Mouse (Mus musculus): Measurements from ENCODE around the gene Ap3b2.
A peak's percentile ranks its signal among the peaks of the same experiment; 100 is the strongest.

Ap3b2 gene

DNA sequence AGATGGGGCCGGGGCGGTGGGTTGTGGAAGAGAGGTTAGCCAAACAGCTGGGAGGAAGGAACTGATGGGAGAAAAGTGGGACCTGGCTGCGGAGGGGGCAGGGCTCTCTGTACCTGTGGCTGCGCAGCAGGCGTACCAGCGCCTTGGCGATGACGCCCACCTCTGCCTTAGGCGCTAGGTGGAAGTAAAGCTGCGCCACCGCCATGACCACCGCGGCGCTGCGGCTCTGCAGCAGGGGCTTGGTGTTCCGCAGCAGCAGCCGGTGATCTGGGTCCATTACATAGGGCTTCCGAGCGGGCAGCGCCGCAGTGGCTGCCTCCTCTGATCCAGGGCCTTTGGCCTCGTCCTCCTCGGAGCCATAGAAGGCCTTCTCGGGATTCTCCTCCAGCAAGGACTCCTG lies 16.9 kb downstream of the Ap3b2 start:
- no peak for DNase-seq (ENCODE audit: low spot score in 2 of 2)

DNA sequence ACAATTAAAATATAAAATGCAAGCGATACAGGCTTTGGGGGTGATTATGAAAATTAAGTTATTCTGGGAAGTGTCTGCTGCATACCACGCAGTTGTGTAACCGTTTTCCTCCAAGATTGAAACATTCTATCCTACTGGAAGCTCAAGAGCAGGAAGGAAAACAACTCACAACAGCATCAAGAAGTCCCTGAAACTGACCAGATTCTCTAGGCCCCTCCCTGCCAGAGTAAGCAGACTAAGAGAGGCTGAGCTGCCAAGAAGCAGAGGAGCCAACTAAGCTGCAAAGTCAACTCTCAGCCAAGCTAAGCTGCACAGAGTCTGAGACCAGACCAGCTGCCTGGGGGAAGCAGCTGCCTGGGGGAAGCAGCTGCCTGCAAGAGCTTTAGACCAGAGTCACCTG lies 18.5 kb downstream of the Ap3b2 start:
- no peak for DNase-seq (ENCODE audit: low spot score in 2 of 2)

DNA sequence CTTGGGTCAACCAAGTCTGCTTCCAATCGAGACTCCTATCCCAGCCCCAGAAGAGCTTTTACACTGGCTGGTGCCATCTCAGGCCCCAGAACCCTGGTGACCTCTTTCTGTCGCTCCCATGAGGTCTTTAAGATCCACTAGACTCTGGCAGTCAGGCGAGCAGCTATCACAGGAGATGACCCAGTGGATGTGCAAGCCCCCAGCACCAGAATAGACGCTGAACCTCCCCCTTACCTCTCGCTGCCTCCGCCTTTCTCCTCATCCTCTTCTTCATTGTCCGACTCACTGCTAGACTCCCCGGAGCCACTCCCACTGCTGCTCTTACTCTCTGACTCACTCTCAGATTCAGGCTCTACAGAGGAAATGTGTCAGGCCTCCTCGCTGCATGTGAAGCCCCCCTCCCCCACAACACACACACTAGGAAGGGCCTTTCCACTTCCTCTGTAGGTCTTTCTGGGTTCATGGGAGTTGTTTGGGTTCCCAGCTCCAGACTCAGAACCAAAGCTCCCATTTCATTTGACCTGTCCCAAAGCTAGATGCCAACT lies 28.7 kb downstream of the Ap3b2 start:
- DNase-seq (ENCODE audit: low spot score in 2 of 2): no peak

DNA sequence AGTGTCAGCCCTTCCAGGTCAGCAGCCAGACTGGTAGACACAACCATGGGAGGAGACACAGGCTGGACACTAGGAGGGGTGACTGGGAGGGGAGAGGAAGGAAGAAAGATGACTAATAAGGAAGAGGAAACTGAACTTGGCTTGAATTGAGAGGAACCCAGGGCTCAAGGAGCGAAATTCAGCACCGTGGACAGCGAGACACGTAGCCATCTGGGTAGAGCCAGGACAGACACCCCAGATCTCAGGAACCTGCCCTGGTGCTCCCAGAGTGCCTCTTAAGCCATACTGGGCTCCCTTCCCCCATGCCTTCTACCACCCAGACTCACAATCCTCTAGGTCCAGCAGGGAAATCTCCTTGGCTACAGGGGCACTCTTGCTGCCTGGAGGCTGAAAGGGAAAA lies 29.6 kb downstream of the Ap3b2 start:
- DNase-seq (ENCODE audit: low spot score in 2 of 2): no peak

DNA sequence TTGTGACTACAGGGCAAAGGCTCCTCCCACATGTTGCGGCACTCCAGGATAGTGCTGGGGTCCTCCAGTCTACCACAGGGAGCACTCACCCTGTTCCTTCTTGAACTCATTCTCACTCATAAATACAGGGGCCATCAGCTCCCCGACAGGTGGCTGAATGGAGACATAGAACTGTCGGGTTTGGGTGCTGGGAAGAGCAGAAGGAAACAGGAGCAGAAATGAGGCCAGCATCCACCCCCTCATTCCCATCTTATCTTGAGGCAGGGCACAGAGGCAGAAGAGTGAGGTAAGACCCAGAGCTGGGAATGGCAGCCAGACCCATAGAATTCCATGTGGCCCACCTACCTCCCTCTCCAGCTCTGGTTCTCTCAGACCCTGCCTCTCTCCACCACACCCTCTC lies 30.9 kb downstream of the Ap3b2 start:
- DNase-seq (ENCODE audit: low spot score in 2 of 2): no peak

DNA sequence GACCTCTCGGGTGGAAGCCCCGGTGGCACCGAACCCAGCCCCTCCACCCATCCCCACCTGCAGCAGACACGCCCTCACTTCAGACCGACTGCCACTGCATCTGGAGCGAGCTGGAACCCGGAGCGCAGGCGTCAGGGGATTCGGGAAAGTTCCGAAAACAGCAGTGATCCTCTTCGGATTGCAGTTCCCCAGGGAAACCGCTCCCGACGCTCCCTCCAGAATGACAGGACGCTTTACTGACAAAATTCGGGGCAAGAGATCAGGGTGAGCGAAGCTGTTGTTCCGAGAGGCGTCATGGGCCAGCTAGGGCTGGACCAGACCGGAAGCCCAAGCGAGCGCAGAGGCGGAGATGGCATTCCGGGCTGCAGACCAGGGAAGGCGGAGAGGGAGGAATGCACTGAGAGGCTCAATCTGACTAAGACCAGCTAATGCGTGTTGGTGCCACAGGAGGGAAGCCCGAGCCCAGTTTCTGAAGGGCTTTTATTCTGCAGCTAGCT lies 38.5 kb downstream of the Ap3b2 start, which contains the start of gene Cpeb1:
TSS of gene Cpeb1 (minus strand) at position 311 of the 497 bp plus-strand sequence.
- peak; percentile 52 to 73 for DNase-seq (ENCODE audit: low spot score in 2 of 2)

DNA sequence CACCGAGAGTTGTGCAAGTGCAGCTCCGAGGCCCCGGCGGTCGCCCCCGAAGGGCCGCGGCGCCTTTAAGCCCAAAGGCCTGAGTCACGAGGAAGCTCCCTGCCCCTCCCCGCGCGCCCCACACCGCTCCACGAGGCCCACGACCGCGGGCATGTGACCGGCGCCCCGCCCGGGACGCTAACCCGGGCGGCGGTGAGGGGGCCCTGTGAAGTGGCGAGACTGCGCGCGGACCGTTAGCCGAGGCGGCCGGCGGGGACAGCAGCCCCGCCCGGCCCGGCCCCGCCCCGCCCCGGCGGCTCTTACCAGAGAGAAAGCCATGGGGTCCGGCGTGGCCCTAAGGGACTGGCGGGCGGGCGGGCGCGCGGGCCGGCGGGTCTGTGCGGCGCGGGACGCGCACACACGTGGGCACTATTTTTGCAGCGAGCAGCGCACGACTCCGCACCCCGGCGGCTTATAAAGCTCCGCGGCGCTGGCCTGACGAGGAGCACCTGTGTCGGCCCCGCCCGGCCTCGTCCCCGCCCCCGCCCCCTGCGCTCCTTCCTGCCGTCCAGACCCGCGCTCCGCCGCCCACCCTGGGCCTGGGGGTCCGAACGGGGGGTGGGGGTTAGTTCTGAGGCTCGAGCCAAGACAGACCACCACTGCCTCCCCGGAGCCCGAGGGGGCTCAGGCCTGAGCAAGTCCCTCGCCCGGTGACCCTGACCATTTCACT lies 39.2 kb downstream of the Ap3b2 start:
- peak; percentile 24 to 52 for DNase-seq (ENCODE audit: low spot score in 2 of 2)

DNA sequence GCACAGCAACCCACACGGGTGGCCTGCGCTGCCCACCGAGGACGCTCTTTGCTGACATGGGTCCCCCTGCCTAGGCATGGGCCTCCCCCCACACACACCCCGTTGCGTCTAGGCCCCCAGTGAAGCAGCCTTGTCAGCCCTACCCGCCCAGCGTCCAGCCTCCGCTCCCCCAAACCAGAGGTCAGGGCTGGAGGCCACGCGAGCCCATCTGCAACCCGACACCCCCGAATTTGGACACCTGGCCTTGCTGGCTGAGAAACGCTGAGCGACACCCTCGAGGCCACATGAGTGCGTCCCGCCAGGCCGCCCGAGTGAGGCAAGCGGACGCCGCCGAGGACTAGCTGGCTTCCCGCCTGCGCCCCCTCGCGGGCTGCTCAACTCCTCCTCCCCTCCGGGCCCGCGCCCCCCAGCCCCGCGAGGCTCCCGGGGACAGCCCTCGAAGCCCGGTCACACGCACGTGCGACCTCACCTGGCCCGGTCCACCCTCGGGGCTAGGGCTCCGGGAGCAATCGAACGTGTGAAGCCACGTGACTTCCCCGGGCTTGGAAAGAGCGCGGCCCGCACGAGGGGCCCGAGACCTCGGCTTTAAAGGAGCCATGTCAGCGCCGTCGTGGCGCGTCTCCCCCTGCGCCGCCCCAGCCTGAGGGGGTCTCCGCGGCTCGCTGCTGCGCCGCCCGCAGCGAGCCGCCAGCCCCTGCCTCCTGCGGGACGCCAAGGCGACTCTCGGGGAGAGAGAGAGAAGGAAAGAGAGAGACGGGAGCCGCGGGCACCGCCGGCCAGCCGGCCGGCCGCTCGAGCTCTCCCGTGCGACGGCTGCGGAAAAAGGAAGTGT lies 40.1 kb downstream of the Ap3b2 start:
- peak; percentile 22 to 32 for DNase-seq (ENCODE audit: low spot score in 2 of 2)

DNA sequence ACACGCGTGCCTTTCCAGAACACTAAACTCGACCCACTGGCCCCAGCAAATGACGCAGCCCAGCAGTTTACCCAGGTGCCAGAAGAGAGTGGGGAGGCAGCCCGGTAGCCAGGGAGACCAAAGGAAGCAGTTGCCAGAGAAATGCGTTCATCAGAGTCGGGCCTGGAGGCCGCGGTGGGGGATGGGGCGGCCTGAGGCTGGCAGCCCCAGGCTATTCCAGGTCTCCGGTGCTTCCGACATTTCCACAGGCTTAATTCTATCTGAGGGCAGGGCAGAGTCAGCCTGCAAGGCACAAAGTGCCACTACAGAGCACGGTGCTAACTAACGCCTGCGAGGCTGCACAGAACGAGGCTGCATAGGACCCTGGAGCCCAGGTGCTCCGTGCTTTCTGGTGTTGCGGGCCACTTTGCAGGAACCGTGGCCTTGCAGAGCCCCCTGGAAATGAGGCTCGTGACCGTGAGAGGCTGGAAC lies 40.7 kb downstream of the Ap3b2 start:
- peak; percentile 3 to 12 for DNase-seq (ENCODE audit: low spot score in 2 of 2)

All from urinary bladder, postnatal 36 days (tissue).